Mouse (Mus musculus): ENCODE measurements at regions not wholly inside any gene's neighbourhood (a gene's known extent, or its start where the extent isn't known, plus 50 kb on each side); places are given as distances from the start of the nearest gene placed in this dataset.

DNA sequence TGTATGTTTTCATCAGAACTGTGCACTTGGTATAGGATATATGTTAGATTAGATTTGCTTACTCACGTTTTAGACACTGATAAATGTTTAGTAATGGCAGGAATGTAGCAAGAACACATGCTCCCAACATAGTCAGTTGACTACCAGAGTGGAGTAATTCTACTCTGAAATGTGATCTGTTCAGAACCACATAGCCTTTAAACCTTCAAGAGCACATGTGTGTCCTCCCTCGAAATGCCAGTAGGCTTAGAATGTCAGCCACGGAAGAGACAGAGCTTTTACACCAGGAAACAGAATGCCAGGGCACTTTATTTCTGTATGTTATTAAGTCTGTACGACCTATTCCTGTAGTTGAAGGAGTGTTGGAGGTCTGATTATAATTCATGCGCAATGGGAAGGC lies 51.3 kb upstream of the Cd28 start:
- DNase-seq (ENCODE audit: low spot score), result no peak

DNA sequence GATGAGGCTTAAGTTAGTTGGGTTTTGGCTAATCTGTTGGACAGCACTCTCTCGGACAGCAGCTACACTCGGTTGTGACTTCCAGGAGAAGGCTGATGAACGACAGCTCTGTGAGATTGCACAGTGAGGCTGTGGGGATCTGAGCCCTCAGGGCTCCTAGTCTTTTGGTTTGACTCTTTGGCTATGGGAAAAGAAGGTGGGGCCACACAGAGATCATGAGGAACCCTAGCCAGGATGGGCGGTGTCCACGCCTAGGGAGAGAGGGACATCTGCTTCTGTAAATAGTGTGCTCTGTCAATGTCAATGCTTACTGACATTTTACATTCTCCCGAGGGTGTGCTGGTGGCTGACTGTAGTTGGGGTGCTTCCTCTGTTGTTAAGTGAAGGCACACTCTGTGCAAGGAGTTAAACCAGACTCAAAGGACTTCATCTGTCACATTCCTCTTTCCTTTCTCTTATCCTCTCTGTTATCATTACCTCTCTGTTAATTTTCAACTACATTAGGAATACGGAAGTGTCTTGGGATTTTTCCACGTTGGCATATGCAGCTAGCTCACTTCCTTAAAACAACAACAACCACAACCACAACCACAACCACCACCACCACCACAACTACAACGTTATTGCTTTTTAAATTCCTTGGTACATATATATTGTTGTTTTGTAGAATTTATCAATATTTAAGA lies 54.2 kb upstream of the Cd28 start:
- no peak for DNase-seq (ENCODE audit: low spot score)

DNA sequence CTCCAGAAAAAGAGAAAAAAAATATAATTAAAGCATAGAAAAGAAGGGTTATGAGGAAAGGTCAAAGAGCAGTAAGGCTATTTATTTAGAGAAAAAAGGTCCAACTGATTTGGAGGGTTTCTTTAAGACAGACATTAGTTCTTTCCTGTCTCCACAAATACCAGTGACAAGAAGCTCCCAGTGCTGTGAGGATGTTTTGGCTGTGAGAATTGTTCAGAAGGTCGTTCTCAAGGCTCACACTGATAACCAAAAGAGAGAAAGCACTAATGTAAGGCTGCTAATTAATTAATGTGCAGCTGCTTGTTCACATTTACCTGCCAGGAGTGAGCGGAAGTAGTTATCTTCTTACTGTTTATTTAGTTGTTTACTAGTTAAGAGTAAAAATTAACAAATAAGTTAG lies 54.7 kb upstream of the Cd28 start:
- no peak for DNase-seq (ENCODE audit: low spot score)

DNA sequence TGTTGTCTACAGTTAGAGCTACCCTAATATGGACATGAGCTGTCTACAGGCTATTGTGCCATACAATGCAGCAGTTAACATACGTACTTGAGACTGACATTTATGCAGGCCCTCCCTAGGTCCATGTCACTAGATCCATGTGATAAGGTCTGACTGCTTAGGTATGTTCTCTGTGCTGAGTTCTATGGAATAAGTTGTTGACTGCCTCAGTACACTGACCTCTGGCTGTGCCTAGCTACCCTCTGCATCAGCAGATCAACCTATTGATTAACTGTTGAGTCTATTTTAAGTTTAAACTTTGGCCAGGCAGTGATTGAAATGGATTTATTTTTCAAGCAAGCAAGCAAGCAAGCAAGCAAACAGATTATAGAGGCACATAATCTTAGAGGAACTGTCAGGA lies 57.0 kb upstream of the Cd28 start:
- no peak for DNase-seq (ENCODE audit: low spot score)

DNA sequence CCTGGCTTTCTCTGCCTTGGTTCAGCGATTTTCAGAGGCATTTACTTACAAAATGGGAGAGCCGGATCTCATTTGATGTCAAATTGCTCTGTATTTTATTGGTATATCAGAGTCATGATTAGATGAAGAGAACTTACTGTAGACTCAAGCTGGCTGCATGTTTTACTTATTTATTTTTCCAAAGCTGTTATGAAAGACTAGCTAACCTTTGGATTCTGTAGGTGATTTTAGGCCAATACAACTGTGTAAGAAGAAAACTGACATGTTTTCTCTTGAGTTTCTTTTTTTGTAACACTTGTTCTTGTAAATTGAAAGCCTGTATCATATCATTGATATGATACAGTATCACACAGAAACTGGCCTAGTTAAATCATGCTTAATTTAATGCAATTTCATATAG lies 57.6 kb upstream of the Cd28 start:
- DNase-seq (ENCODE audit: low spot score), result no peak

DNA sequence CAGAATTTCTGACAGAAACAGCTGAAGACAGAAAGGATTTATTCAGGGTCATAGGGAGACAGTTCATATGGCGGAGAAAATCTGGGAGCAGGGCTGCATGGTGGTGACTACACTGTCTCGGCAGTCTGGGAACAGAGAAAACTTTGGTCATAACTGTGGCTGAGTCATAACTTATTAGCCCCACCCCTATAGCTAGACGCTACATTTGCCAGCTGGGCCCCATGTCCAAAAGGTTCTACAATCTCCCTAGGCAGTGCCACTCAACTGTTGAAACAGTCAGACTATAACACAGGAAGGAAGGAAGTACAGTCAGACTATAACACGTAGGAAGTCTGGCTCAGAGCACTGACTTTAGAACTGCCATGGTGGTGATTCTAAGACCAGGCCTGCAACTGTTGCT lies 58.2 kb upstream of the Cd28 start:
- DNase-seq (ENCODE audit: low spot score), result no peak

DNA sequence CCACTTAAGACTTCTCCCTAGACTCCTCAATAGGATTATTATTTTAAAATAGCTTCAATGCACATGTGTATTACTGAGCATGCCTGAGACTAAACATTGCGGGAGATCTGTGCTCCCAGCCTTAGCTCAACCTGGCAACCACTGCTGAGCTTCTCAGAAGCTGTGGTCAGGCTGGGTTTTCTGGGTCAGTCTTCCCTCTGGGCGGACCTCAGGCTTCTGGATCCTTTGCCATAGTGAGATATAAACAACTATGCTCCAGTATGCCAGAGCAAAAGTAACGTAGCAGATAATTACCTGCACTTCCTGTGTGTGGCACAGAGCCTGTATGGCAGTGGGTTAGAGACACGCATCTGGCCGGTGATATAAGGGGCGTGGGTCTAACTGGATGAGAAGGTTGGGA lies 59.1 kb upstream of the Cd28 start:
- DNase-seq (ENCODE audit: low spot score), result no peak

DNA sequence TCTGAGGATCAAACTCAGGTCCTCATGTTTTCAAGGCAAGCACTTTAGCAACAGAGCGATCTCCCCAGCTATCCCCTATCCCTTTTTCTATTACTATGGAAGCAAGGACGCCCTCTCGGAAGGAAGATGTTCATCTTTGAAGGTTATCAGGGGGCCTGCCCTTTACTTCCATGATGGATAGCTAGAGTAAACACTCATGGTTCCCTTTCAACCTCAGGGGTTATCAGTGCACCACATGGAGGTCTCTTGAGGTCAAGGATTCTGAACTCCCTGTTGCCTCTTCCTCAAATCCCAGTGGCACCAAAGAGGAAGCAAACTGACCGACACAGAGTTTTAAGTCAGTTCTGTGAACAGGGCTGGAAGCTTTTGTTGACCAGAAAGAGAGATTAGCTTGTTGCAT lies 59.6 kb upstream of the Cd28 start:
- no peak for DNase-seq (ENCODE audit: low spot score)

DNA sequence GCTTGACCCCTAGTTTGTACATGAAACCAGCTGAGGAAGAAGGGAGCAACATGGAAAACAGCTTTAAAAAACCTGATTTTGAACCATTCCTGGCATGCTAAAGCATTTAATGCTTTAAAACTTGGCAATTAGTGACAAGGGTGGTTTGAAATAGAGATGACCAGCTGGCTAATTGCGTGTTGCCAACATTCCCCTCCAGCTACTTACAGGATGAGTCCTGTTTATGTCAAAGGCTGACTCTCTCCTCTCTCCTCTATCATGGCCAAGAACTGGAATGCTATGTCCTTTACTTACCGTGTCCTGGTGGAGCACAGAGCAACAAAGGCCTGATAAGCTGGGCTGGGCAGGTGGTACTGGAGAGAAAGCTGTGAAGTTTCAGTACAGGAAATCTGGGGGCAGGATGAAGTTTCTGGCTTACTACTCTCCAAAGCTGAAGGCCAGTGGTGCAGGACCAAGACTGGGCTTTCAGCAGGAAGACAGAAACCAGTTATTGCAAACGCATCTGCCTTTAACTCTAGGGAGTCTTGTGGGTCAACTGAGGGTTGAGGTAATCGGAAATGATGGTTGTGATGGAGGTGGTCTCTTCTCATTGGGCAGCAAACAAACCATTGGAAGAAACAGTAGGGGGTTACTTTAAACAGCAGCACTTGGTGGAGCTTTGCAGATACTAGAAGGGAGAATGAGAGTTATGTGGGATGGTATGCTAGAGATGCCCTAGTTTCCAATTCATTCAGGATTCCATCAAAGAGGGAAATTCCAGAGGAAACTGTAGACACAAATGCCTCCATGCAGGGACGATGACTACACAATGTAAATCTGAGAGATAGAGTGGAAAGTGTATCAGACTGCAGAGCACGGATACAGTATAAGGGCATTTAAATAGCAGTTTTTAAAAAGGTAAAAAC lies 60.7 kb upstream of the Cd28 start:
- DNase-seq (ENCODE audit: low spot score), result no peak

DNA sequence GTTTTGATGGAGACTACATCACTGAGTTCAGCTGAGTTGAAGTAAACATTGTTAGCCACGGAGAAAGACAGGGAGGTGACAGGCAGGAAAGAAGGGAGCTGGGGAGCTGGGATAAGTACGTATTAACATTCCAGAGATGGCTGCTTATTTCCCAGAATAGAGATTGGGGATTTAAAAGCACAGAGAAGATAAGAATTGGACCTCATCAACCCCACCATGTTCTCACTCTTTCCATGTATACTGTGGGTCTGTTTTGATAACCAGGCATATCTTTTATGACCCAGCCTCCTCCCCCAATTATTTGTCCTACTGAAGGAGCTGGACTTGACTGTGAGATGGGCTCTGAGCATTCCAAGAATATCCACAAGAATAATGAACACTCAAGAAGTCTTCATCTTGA lies 61.4 kb upstream of the Cd28 start:
- DNase-seq (ENCODE audit: low spot score), result no peak

DNA sequence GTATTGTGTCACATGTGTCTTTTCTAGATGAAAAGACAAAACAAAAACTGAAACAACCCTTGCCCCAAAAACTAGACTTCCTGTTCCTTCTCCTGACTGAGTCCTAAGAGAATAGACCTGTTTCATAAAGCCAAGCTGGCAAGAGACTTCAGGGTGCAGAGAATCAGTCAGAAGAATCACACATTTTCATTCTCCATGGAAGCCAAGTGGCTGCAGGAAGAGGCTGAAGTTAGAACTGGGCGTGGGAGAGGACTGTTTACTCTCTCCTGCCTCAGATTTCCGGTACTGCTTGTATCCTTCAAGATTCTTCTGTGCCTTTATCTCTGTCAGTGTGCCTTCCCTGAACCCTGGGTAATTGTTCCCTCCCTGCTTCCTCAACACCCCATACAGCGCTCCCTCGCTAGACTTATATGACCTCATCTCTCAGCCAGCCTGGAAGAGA lies 64.0 kb upstream of the Cd28 start:
- DNase-seq (ENCODE audit: low spot score), result no peak

DNA sequence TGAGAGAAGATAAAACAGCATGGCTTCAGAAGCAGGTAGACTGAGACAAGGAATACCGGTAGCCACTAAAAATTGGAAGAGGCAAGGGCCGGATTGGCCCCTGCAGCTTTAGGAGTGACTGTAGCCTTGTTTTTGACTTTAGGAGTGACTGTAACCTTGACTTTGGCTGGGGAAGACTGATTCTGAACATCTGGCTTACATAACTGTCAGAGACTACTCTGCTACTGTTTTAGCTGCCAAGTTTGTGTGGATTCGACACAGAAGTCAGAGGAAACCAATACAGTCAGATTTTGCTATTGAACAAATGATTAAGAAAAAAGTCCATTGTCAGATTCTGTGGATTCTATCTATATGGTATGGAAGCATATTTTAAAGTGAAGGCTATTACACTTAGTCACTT lies 66.4 kb upstream of the Cd28 start:
- no peak for DNase-seq (ENCODE audit: low spot score)

DNA sequence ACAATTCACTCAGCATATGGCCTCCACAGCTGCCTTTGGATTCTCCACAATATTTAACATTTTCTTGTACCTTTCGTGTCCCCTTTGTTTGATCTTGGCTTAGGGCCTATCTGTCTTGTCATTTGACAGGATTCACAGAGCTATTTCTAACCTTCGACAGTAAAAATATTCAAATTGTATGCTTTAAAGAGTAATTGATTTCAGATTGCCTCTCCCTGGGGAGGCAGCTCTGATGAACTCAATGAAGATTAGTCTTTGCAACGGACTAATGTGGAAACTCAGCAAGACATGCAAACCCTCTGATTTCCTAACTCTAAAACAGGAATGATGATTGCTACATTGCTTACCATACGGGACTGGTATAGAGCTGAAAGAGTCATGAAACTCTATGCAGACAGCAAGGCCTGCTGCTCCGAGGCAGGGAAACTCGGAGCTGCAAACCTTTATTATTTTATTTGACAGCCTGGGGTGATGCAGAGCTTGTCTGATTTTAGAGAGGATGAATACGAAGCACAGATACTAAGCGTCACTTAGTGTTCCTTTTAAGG lies 67.2 kb upstream of the Cd28 start:
- no peak for DNase-seq (ENCODE audit: low spot score)

DNA sequence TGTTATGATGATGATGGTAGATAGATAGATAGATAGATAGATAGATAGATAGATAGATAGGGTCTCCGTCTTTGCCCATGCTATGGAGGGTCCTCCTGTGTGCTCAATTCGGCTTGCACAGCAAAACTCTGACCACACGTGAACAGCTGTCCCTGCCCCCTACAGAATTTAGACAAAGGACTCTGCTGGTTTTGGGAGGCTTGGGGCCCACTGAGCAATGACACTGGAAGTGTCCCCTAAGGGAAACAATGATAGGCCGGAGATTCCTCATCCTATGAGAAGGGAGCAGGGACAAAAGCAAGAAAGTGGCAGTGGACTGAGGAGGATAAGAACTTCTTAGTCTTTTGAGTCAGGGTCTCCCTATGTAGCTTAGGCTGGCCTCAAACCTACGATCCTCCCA lies 69.8 kb upstream of the Cd28 start:
- no peak for DNase-seq (ENCODE audit: low spot score)

DNA sequence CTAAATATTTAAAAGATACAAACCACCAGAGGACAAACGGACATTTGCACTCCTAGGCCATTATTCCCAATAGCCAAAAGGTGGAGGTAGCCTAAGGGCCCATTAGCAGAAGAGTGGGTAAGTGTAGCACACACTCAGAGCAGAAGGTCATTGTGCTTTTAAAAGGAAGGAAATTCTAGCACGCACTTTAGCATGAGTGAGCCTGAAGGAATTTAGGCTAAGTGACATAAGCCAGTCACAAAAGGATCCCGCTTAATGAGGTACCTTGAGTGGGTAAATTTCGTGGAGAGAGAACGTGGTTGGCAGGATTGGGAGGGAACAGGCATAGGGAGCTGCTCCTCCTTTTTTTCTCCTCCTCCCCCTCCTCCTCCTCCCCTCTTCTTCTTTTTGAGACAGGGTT lies 70.4 kb upstream of the Cd28 start:
- no peak for DNase-seq (ENCODE audit: low spot score)

DNA sequence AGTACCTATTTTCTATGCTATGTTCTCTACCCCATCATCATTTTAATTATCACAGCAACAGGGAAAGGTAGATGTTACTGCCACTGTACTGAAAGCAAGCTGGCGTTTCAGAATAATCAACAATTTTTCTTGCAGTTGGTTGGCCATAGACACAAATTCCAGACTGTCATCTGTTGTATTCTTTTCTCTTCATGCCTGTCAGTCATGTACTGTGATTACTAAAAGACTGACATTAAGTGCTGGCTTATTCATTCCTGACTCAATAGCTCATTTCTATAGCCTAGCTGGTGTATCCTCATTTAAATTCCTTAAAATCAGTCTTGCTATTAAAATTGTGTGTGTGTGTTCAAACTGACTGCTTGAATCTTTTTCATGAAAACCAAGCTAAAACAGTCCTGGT lies 71.4 kb upstream of the Cd28 start:
- DNase-seq (ENCODE audit: low spot score), result no peak

DNA sequence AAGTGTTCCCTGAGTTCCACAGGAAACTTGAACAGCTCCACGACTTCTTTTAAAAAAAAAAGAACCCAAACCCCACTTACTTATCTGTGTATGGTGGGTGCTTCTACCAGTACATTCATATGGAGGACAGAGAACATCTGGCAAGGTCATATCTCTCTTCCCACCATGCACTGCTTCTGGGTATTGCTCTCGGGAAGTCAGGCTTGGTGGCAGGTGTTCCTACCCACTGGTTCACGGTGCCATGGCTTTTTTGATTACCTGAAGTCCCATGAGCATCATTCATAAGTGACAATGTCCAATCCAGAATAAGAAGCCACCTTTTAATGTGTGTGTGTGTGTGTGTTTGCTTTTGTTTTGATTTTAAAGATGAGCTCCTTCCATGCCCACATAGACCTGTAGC lies 73.8 kb upstream of the Cd28 start:
- DNase-seq (ENCODE audit: low spot score), result no peak

DNA sequence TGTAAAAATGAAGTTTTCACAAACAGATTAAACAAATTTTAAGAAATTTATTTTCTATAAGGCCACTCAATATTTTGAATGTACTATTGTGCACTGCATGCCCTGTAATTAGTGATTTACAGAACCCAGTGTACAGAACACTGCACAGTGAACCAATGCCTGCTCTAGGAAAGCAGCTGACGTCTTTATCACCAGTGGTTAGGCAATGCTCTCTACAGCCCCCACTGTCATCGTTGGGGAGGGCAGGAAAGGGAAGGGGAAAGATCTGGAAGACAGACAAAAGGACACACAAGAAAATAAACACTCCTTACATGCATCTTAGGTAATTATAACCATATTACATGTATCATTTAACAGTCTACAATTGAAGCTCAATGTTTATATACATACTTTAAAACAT lies 74.4 kb upstream of the Cd28 start:
- no peak for DNase-seq (ENCODE audit: low spot score)

DNA sequence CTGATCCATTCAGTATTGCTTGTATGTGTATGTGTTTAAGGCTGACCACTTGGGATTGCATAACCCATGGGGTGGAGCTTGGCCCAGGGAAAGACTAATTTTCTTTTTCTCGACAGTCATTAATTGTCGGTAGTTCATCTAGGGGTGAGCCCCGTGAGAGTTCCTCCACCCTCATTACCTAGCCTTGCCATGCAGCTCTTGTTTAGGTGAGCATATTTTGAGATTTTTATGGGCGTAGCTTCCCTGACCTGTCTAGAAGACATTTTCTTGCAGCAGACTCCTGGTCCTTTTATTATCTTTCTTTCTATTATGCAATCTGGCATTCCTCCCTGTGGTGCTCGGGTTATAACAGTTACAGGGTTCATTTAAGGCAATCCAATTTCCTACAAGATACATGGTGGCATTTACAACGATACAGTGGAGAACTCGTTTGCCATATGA lies 74.4 kb upstream of the Raph1 start:
- DNase-seq (ENCODE audit: low spot score), result no peak

DNA sequence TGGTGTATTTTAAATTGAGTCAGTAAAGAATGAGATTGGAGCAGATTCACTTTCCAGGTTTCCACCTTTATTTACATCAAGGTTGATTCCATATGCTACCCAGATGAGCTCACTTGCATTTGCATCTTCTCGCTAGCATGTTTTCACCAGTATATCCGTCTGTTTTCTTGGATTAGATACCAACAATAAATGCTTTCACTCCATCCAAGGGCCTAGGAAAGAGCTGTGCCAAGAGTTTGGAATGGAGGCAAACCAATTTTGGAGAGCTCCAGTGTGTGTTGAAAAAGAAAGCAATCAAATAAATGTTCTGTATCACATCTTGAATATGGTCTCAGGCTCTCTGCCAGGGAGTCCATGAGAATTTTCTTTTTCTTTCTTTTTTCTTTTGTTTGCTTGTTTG lies 72.6 kb upstream of the Raph1 start:
- DNase-seq (ENCODE audit: low spot score), result no peak

DNA sequence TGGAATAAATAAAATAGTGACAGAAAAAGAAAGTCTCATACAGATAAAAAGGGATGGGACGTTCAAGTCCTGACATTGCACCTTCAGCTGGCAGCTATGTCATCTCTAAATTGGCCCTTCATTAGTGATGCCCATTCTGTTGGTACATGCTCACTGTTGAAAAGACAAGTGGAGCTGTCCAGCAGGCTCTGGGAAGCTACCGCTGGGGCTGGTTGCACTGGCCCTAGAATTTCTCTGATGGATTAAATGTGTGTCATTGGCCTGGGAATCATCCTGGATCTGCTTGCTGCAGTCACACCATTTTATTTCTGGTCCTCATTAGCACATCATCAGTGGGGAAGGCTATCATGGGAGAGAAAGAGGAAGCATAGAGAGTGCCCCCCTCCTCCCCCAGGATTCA lies 72.2 kb upstream of the Raph1 start:
- DNase-seq (ENCODE audit: low spot score), result no peak

DNA sequence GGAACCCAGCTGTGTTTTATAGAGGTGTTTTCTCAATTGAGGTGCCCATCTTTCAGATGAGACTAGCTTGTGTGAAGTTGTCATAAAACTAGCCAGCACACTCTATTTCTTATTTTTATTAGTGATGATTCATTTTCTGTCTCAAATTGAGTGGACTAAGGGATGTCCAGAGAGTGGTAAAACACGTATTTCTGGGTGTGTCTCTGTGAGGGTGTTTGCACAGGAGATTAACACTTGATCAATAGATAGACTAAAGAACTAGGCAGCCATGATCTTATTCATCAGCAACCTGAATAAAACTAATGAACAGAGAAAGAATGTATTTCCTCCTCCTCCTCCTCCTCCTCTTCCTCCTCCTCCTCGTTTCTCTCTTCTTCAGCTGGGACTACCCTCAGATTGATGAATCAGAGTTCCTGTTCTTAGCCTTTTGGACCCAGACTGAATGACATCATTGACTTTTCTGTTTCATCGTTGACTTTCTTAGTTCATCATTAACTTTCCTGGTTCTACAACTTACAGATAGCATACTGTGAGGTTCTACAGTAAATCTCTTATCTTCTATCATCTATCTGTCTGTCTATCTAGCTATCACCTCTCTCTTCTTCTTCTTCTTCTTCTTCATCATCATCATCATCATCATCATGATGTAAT lies 70.0 kb upstream of the Raph1 start:
- DNase-seq (ENCODE audit: low spot score), result no peak

Measured in ovary, adult 18-20 months (tissue).